Mouse (Mus musculus): Measurements from ENCODE around the gene Rasgrp4. TPM values are rescaled to one million over a fixed set of nuclear protein-coding genes. Genes with fewer than 3 reads are reported as not detected.

Rasgrp4 gene
- polyA plus RNA-seq, 1 experiment: 0.31 TPM

GRCm38 (mm10) chr7:29108992-29109955 is 25.4 kb upstream of the Rasgrp4 start:
- H3K27me3 ChIP-seq (ENCODE audit: control insufficient read depth, insufficient read depth, low read length): no peaks in the 10 kb centered on the region
- peaks cover 7% of the 10 kb centered on the region for H3K4me1 ChIP-seq (ENCODE audit: control insufficient read depth, insufficient read depth, low read length)
- TF ChIP-seq CTCF (IDR thresholded peaks at IDR 0.05; ENCODE audit: control insufficient read depth, insufficient read depth, insufficient replicate concordance, low read depth, low read length) (no peak), POLR2A (IDR thresholded peaks at IDR 0.05; ENCODE audit: control insufficient read depth, low read depth, low read length) (no peak)
- H3K27ac ChIP-seq (ENCODE audit: control insufficient read depth, insufficient read depth, low read depth, low read length): no peak overlapping the region
- no peak overlapping the region; the same call in 1 of the 2 replicates for H3K4me3 ChIP-seq (ENCODE audit: control insufficient read depth, low read depth, low read length)
- H3K36me3 ChIP-seq (ENCODE audit: control insufficient read depth, insufficient read depth, low read length): no peaks in the 10 kb centered on the region

- H3K4me3 ChIP-seq (ENCODE audit: control insufficient read depth, low read depth, low read length): no peak overlapping the region
- H3K27ac ChIP-seq (ENCODE audit: control insufficient read depth, insufficient read depth, low read depth, low read length): no peak overlapping the region
- peaks cover 7% of the 10 kb centered on the region for H3K4me1 ChIP-seq (ENCODE audit: control insufficient read depth, insufficient read depth, low read length)
- TF ChIP-seq POLR2A (IDR thresholded peaks at IDR 0.05; ENCODE audit: control insufficient read depth, low read depth, low read length) (no peak), CTCF (IDR thresholded peaks at IDR 0.05; ENCODE audit: control insufficient read depth, insufficient read depth, insufficient replicate concordance, low read depth, low read length) (no peak)
- H3K27me3 ChIP-seq (ENCODE audit: control insufficient read depth, insufficient read depth, low read length): no peaks in the 10 kb centered on the region
- no peaks in the 10 kb centered on the region for H3K36me3 ChIP-seq (ENCODE audit: control insufficient read depth, insufficient read depth, low read length)
These were observed 16.4 kb upstream of the Rasgrp4 start for GRCm38 (mm10) chr7:29118142-29118851.

- Histone ChIP-seq H3K36me3 (ENCODE audit: control insufficient read depth, insufficient read depth, low read length) (no peaks in the 10 kb centered on the region), H3K4me3 (ENCODE audit: control insufficient read depth, low read depth, low read length) (no peak overlapping the region), H3K27ac (ENCODE audit: control insufficient read depth, insufficient read depth, low read depth, low read length) (no peak overlapping the region), H3K27me3 (ENCODE audit: control insufficient read depth, insufficient read depth, low read length) (no peaks in the 10 kb centered on the region), H3K4me1 (ENCODE audit: control insufficient read depth, insufficient read depth, low read length) (peaks cover 9% of the 10 kb centered on the region)
- no peak for TF ChIP-seq POLR2A (IDR thresholded peaks at IDR 0.05; ENCODE audit: control insufficient read depth, low read depth, low read length)
- no peak for TF ChIP-seq CTCF (IDR thresholded peaks at IDR 0.05; ENCODE audit: control insufficient read depth, insufficient read depth, insufficient replicate concordance, low read depth, low read length)
These were observed 15.1 kb upstream of the Rasgrp4 start for GRCm38 (mm10) chr7:29119526-29119925.

GRCm38 (mm10) chr7:29122821-29123220 is 11.8 kb upstream of the Rasgrp4 start:
- no peak for TF ChIP-seq CTCF (IDR thresholded peaks at IDR 0.05; ENCODE audit: control insufficient read depth, insufficient read depth, insufficient replicate concordance, low read depth, low read length)
- no peak for TF ChIP-seq POLR2A (IDR thresholded peaks at IDR 0.05; ENCODE audit: control insufficient read depth, low read depth, low read length)
- no peak overlapping the region for H3K4me3 ChIP-seq (ENCODE audit: control insufficient read depth, low read depth, low read length)
- no peaks in the 10 kb centered on the region for H3K27me3 ChIP-seq (ENCODE audit: control insufficient read depth, insufficient read depth, low read length)
- peaks cover 15% of the 10 kb centered on the region for H3K4me1 ChIP-seq (ENCODE audit: control insufficient read depth, insufficient read depth, low read length)
- no peaks in the 10 kb centered on the region for H3K36me3 ChIP-seq (ENCODE audit: control insufficient read depth, insufficient read depth, low read length)
- H3K27ac ChIP-seq (ENCODE audit: control insufficient read depth, insufficient read depth, low read depth, low read length): no peak overlapping the region

GRCm38 (mm10) chr7:29123531-29124358 is 10.9 kb upstream of the Rasgrp4 start:
- TF ChIP-seq POLR2A (IDR thresholded peaks at IDR 0.05; ENCODE audit: control insufficient read depth, low read depth, low read length): no peak
- no peak for TF ChIP-seq CTCF (IDR thresholded peaks at IDR 0.05; ENCODE audit: control insufficient read depth, insufficient read depth, insufficient replicate concordance, low read depth, low read length)
- no peak overlapping the region for H3K27ac ChIP-seq (ENCODE audit: control insufficient read depth, insufficient read depth, low read depth, low read length)
- H3K4me3 ChIP-seq (ENCODE audit: control insufficient read depth, low read depth, low read length): no peak overlapping the region
- H3K27me3 ChIP-seq (ENCODE audit: control insufficient read depth, insufficient read depth, low read length): no peaks in the 10 kb centered on the region
- H3K36me3 ChIP-seq (ENCODE audit: control insufficient read depth, insufficient read depth, low read length): no peaks in the 10 kb centered on the region
- peaks cover 9% of the 10 kb centered on the region for H3K4me1 ChIP-seq (ENCODE audit: control insufficient read depth, insufficient read depth, low read length)

- TF ChIP-seq POLR2A (IDR thresholded peaks at IDR 0.05; ENCODE audit: control insufficient read depth, low read depth, low read length) (no peak), CTCF (IDR thresholded peaks at IDR 0.05; ENCODE audit: control insufficient read depth, insufficient read depth, insufficient replicate concordance, low read depth, low read length) (no peak)
- Histone ChIP-seq H3K4me3 (ENCODE audit: control insufficient read depth, low read depth, low read length) (no peak within 1 kb of the TSS; the same call in 1 of the 2 replicates), H3K27me3 (ENCODE audit: control insufficient read depth, insufficient read depth, low read length) (no peaks in the 10 kb centered on the region), H3K36me3 (ENCODE audit: control insufficient read depth, insufficient read depth, low read length) (no peaks in the 10 kb centered on the region), H3K4me1 (ENCODE audit: control insufficient read depth, insufficient read depth, low read length) (peaks cover 8% of the 10 kb centered on the region), H3K27ac (ENCODE audit: control insufficient read depth, insufficient read depth, low read depth, low read length) (no peak within 1 kb of the TSS)
These were observed 9.7 kb upstream of the Rasgrp4 start, which contains the start of gene Ryr1 for GRCm38 (mm10) chr7:29124970-29125369. Ryr1 (minus strand) TSS chr7:29125179.
